Mouse (Mus musculus): ENCODE measurements around the gene Rnf41.

GRCm38 (mm10) chr10:128396716-128397264, 14.7 kb upstream of the Rnf41 start:
- no peak for TF ChIP-seq NRF1 (IDR thresholded peaks at IDR 0.05; ENCODE audit: insufficient read depth, low read depth, low read length, poor library complexity, severe bottlenecking)
- no peak for TF ChIP-seq POLR2A (IDR thresholded peaks at IDR 0.05; ENCODE audit: control insufficient read depth in 1 of 2, insufficient read depth in 1 of 2, low read depth in 1 of 2, low read length in 2 of 2, poor library complexity in 1 of 2)
- TF ChIP-seq CTCF (IDR thresholded peaks at IDR 0.05 in 2 of 3, conservative IDR thresholded peaks at IDR 0.05 in 1 of 3; ENCODE audit: control insufficient read depth in 1 of 3, insufficient read depth in 1 of 3, low read depth in 2 of 3, low read length in 3 of 3, poor library complexity in 1 of 3, severe bottlenecking in 1 of 3), result no peak
- TF ChIP-seq USF1 (IDR thresholded peaks at IDR 0.05; ENCODE audit: low read depth, low read length), result no peak
- no peak for TF ChIP-seq EP300 (IDR thresholded peaks at IDR 0.05; ENCODE audit: low read depth in 1 of 2, low read length in 2 of 2)
- TF ChIP-seq CHD1 (IDR thresholded peaks at IDR 0.05; ENCODE audit: low read depth, low read length), result no peak

All from MEL (cell line).